Mouse (Mus musculus): Measurements from ENCODE around the gene Hif1an. TPM values are rescaled to one million over a fixed set of nuclear protein-coding genes. Genes with fewer than 3 reads are reported as not detected.

Gene Hif1an
- polyA plus RNA-seq (2021; fragmentation: Nextera tagmentation) = 3.7 and 4.0 TPM in 2 replicates
- long read RNA-seq, experiment 1, full-length matches to known transcripts = 5 of 14 reads
- long read RNA-seq, experiment 1, partial matches to known transcripts = 1 of 14 reads
- long read RNA-seq, experiment 1, other reads (novel, unspliced or antisense) = 8 of 14 reads
- long read RNA-seq, experiment 2, full-length matches to known transcripts = 57 of 93 reads
- long read RNA-seq, experiment 2, partial matches to known transcripts = 4 of 93 reads
- long read RNA-seq, experiment 2, other reads (novel, unspliced or antisense) = 32 of 93 reads

DNA sequence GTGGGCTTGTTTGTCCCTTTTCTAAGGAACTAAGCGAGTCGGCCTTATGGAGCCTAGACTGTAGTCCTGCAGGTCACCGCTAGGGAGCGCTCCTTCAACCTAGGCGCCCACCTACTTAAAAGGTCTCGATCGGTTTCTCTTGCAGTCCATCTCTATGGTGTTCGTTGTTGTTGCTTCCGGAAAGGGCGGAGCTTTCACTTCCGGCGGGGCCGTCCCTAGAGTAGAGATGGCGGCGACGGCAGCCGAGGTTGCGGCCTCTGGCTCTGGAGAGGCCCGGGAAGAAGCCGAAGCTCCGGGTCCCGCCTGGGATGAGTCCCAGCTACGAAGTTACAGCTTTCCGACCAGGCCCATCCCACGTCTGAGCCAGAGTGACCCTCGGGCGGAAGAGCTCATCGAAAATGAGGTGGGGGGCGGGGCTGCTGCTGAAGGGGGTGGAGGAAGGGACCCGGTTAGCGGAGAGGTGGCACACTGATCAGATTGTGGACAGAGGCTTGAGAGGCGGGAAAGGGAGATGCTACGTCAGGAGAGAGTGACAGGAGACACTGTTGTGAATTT, at the start of gene Hif1an:
Gene Hif1an (plus strand): TSS at position 199 of the 555 bp plus-strand sequence.

GRCm38 (mm10) chr19:44545321-44546041, 17.2 kb upstream of the Hif1an start, which contains the start of gene Sec31b:
Sec31b (minus strand) TSS chr19:44545864.

GRCm38 (mm10) chr19:44552731-44553130, 9.9 kb upstream of the Hif1an start, which contains the start of gene Gm20538:
Gm20538 (minus strand) TSS chr19:44552831.

GRCm38 (mm10) chr19:44554861-44555590, 7.6 kb upstream of the Hif1an start, which contains the start of gene Ndufb8:
Ndufb8 (minus strand) TSS chr19:44555440.

Other genes starting within 250 kb of the Hif1an start
- gene Scd4, start 229.8 kb upstream of the Hif1an start, polyA plus RNA-seq (2021; fragmentation: Nextera tagmentation) = 0.18 and 0.41 TPM in 2 replicates
- gene Scd1, start 155.0 kb upstream of the Hif1an start, polyA plus RNA-seq (2021; fragmentation: Nextera tagmentation) = 14.1 and 21.3 TPM in 2 replicates
- 0.44 and 0.49 TPM in 2 replicates for gene Wnt8b, start 69.4 kb upstream of the Hif1an start, polyA plus RNA-seq (2021; fragmentation: Nextera tagmentation)
- gene Sec31b, start 17.0 kb upstream of the Hif1an start, polyA plus RNA-seq (2021; fragmentation: Nextera tagmentation) = 0.05 and 0.09 TPM in 2 replicates
- gene Gm20538, start 10.0 kb upstream of the Hif1an start, polyA plus RNA-seq (2021; fragmentation: Nextera tagmentation) = not detected in 2 replicates
- gene Ndufb8, start 7.4 kb upstream of the Hif1an start, polyA plus RNA-seq (2021; fragmentation: Nextera tagmentation) = 1,197 and 1,226 TPM in 2 replicates
- 0.04 and 0.06 TPM in 2 replicates for gene Pax2, start 193.2 kb downstream of the Hif1an start, polyA plus RNA-seq (2021; fragmentation: Nextera tagmentation)

Data from layer of hippocampus, adult 6 months (tissue).